Mouse (Mus musculus) Patski (cell line): Measurements from ENCODE around the gene Slc38a1. TPM values are rescaled to one million over a fixed set of nuclear protein-coding genes. Genes with fewer than 3 reads are reported as not detected.

Experiments
- ATAC-seq: fragments of 100-300 bp; one replicate; pipeline ENCODE4 v1.8.0; 2021
- CTCF ChIA-PET: fragments of 350-600 bp; sonication (Branson Sonifier 250); formaldehyde crosslinking; loops from one replicate; lab custom pipeline; 2022; ENCODE audit warnings: inconsistent platforms; lab: Charles Lee
- POLR2A ChIA-PET: fragments of 350-600 bp; sonication (Branson Sonifier 250); formaldehyde crosslinking; loops from one replicate; lab custom pipeline; 2022; ENCODE audit warnings: antibody characterized with exemption, inconsistent platforms; lab: Charles Lee
- DNase-seq: peaks from one replicate; pipeline ENCODE4 v3.0.0-alpha.2; 2011; ENCODE audit warnings: low read depth, low spot score
- H3K27me3 ChIP-seq: fragments of 371-371 bp; one replicate; pipeline ENCODE4 v1.5.1; 2021
- CTCF ChIP-seq: fragments of 100-300 bp; IDR thresholded peaks from one replicate; pipeline ENCODE4 v1.5.1; 2021
- in situ Hi-C: fragments of 300-500 bp; cut with MboI; formaldehyde crosslinking; loops from 3 replicates; pipeline ENCODE4 v1.11.1; 2018; ENCODE audit warnings: low pct_unique_long_range_greater_than_20kb, mixed read lengths
- polyA plus RNA-seq: library from polyadenylated mRNA; unstranded; gene quantifications from one replicate; pipeline ENCODE4 v1.2.3, GENCODE M21; 2021

Gene Slc38a1
- polyA plus RNA-seq, 1 experiment from 2014 or later = 11.3 TPM

GRCm38 (mm10) chr15:96685273-96685672 lies 42.6 kb upstream of the Slc38a1 start:
- DNase-seq (no peak), ATAC-seq (no peak)
- H3K27me3 ChIP-seq = no peaks in the 10 kb centered on the region
- in situ Hi-C loops = no loop called here
- TF ChIP-seq CTCF = no peak
- ChIA-PET POLR2A (interaction anchor here (0.6 kb wide), 1 partner anchor 220 kb away, joined by 3 read pairs; no protein-coding TSS in a partner anchor), CTCF (interaction anchor here (0.6 to 1.6 kb wide), 3 partner anchors 9 to 1152 kb away, joined by 3 read pairs; no protein-coding TSS in a partner anchor)

GRCm38 (mm10) chr15:96684132-96684830 lies 41.6 kb upstream of the Slc38a1 start:
- H3K27me3 ChIP-seq = no peaks in the 10 kb centered on the region
- ATAC-seq = no peak
- TF ChIP-seq CTCF = no peak
- POLR2A ChIA-PET = interaction anchor here (0.7 kb wide), 1 partner anchor 221 kb away, joined by 3 read pairs; no protein-coding TSS in a partner anchor
- in situ Hi-C loops = no loop called here
- DNase-seq = no peak
- CTCF ChIA-PET = interaction anchor here (1.6 kb wide), 1 partner anchor 46 kb away, joined by 3 read pairs; no protein-coding TSS in a partner anchor

DNA sequence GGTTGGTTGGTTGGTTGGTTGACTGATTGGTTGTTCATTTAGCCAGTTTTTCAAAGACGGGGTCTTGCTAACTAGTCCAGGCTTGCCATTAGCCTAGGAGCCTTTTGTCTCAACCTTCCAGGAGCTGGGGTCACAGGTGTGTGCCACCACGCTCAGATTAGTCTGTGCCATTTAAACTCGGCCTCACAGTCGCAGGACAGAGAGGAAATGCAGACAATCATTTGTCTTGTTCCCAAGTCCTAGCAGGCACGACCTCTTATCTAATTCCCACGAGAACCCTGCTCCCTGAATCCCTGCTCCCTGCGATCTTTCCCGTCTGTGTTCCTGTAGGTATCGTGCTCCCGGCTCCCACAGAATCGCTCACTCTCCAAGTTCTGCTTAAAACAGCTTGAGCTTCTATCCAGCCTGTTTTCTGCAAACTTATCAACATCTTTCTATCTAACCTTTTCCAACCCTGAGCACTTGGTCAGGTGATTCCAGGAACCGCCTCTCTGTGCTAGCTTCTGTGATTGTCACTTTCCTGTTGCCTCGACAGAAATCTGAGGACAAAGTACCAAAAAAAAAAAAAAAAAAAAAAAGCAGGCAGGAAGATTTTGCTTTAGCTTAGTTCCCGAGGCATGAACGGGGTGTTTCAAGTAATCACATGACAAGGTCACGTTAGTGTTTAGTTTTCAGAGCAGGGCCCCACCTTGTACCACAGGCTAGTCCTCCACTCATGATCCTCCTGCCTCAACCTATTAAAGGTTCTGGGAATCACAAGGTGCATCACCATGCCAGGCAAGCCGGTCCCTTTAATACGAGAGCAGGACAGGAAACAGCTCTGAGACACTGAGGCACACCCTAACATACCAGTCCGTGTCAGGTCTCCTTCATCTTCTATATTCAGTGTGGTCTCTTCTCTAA lies 36.4 kb upstream of the Slc38a1 start:
- TF ChIP-seq CTCF = no peak
- POLR2A ChIA-PET = interaction anchor here (1.3 kb wide), 1 partner anchor 17 kb away, joined by 3 read pairs; no protein-coding TSS in a partner anchor
- DNase-seq (no peak), ATAC-seq (no peak)
- in situ Hi-C loops = no loop called here
- CTCF ChIA-PET = interaction anchor here (1.6 to 1.7 kb wide), 2 partner anchors 12 to 13 kb away, joined by 3 read pairs; no protein-coding TSS in a partner anchor
- no peaks in the 10 kb centered on the region for H3K27me3 ChIP-seq

GRCm38 (mm10) chr15:96676518-96676917 lies 33.8 kb upstream of the Slc38a1 start:
- POLR2A ChIA-PET = interaction anchor here (1.6 kb wide), 1 partner anchor 14 kb away, joined by 5 read pairs; no protein-coding TSS in a partner anchor
- CTCF ChIA-PET = interaction anchor here (1.2 to 1.9 kb wide), 2 partner anchors 11 to 260 kb away, joined by 3 to 7 read pairs; no protein-coding TSS in a partner anchor
- no peak for TF ChIP-seq CTCF
- no peak for ATAC-seq
- no peak for DNase-seq
- in situ Hi-C loops = no loop called here
- H3K27me3 ChIP-seq = no peaks in the 10 kb centered on the region

GRCm38 (mm10) chr15:96675744-96676143 lies 33.0 kb upstream of the Slc38a1 start:
- CTCF ChIA-PET = interaction anchor here (1.2 kb wide), 2 partner anchors 9 to 261 kb away, joined by 3 to 5 read pairs; no protein-coding TSS in a partner anchor
- POLR2A ChIA-PET = interaction anchor here (1.6 kb wide), 1 partner anchor 15 kb away, joined by 5 read pairs; no protein-coding TSS in a partner anchor
- in situ Hi-C loops = no loop called here
- ATAC-seq (no peak), DNase-seq (no peak)
- no peak for TF ChIP-seq CTCF
- no peaks in the 10 kb centered on the region for H3K27me3 ChIP-seq

DNA sequence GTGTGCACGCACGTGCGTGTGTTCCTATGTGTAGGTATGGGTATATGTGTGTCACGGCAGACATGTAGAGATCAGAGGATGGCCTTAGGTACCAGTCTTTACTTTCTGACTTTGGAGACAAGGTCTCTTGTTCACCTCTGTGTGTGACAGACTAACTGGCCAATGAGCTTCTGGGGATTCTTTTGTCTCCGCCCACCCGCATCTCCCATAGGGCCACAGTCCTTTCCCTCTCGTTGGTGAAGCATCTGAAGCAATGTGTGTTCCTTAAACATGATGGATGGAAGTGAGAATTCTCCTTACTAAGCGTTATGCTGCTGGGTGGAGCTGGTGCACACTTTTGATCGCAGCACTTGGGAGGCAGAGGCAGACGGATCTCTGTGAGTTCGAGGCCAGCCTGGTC lies 32.3 kb upstream of the Slc38a1 start:
- DNase-seq (no peak), ATAC-seq (no peak)
- no peaks in the 10 kb centered on the region for H3K27me3 ChIP-seq
- no peak for TF ChIP-seq CTCF
- in situ Hi-C loops = no loop called here
- CTCF ChIA-PET = interaction anchor here (1.2 kb wide), 2 partner anchors 9 to 262 kb away, joined by 3 to 5 read pairs; no protein-coding TSS in a partner anchor
- POLR2A ChIA-PET = interaction anchor here (1.6 kb wide), 1 partner anchor 16 kb away, joined by 5 read pairs; no protein-coding TSS in a partner anchor

DNA sequence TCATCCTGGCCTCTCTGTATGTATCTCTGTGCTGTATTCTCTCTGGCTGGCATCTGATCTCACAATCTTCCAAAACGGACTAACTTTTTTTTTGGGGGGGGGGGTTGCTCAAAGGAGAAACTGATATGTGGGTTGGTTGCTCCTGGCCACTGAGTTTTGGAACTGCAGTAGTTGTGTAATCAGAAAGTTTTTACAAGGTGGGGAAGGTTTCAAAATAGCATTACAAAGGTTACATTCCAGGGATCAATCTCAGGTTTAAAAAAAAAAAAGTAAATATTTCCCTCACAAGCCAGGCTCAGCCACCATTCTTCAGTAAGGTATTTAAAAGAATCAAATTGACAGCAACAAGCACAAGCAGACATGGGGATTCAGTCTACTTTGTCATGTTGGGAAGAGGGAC lies 31.4 kb upstream of the Slc38a1 start:
- ChIA-PET CTCF (interaction anchor here (1.1 kb wide), 1 partner anchor 126 kb away, joined by 3 read pairs; no protein-coding TSS in a partner anchor), POLR2A (no interaction called here)
- ATAC-seq (no peak), DNase-seq (no peak)
- no peaks in the 10 kb centered on the region for H3K27me3 ChIP-seq
- in situ Hi-C loops = loop anchor here (5.0 kb wide), 1 partner anchor 127 kb away; no protein-coding TSS in a partner anchor
- no peak for TF ChIP-seq CTCF

GRCm38 (mm10) chr15:96669721-96670120 lies 27.0 kb upstream of the Slc38a1 start:
- no peak for ATAC-seq
- no peaks in the 10 kb centered on the region for H3K27me3 ChIP-seq
- ChIA-PET CTCF (interaction anchor here (0.7 to 1.9 kb wide), 3 partner anchors 117 to 267 kb away, joined by 3 to 6 read pairs (median 4); no protein-coding TSS in a partner anchor), POLR2A (no interaction called here)
- DNase-seq = no peak
- no peak for TF ChIP-seq CTCF
- in situ Hi-C loops = loop anchor here (5.0 kb wide), 1 partner anchor 122 kb away; no protein-coding TSS in a partner anchor

- in situ Hi-C loops = no loop called here
- H3K27me3 ChIP-seq = no peaks in the 10 kb centered on the region
- ChIA-PET POLR2A (no interaction called here), CTCF (interaction anchor here (0.7 to 2.9 kb wide), 23 partner anchors 9 to 270 kb away, joined by 3 to 22 read pairs (median 4); no protein-coding TSS in a partner anchor)
- ATAC-seq = no peak
- peak; percentile 75 for TF ChIP-seq CTCF
- no peak for DNase-seq
These were observed 23.9 kb upstream of the Slc38a1 start for GRCm38 (mm10) chr15:96666663-96667062.
